Mouse (Mus musculus): ENCODE measurements around the gene Tmem14c. TPM values are rescaled to one million over a fixed set of nuclear protein-coding genes. Genes with fewer than 3 reads are reported as not detected.
"Not testable (repeated sequence)": the region's sequence is repeated elsewhere in the genome, so short reads cannot be mapped to it uniquely, and the experiment has no call there.

Tmem14c gene
- polyA plus RNA-seq, 1 experiment, result 19.0 TPM

DNA sequence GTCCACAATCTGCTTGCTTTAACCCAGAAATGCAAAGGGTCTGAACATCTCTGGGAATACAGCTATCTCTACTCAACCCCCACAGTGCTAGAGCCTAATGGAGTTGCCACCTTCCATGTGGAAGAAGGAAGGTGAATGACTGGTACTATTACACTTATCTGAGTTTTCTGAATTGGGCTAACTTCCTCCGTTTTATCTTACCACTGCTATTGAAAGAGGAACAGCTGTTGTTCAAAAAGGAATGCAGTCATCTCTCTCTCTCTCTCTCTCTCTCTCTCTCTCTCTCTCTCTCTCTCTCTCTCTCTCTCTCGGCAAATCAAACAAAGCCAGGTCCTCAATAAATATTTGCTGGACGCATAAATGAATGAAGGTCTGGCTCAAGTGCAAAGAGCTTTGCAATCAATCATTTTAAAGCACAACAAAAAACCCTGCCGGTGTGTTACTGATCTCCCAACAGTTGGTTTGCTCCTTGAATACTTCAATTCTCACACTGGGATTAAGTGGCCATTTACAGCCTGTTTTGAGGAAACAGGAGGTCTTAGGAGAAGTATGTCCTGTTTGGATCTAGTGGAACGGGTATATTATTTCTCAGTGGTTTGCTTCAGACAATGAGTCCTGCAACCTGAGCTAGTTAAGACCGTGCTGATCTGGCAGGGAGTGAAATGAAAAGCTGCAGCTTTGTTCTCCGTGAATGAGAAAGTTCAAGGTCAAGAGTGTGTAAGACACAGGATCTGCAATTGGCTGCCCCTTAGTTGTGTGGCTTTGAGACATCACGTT, 21.4 kb upstream of the Tmem14c start:
- Histone ChIP-seq H3K27ac (ENCODE audit: control insufficient read depth, insufficient read depth, low read depth, low read length) (no peak overlapping the region), H3K4me1 (ENCODE audit: control insufficient read depth, insufficient read depth, low read length) (no peaks in the 10 kb centered on the region), H3K27me3 (ENCODE audit: control insufficient read depth, insufficient read depth, low read length) (no peaks in the 10 kb centered on the region), H3K4me3 (ENCODE audit: control insufficient read depth, low read depth, low read length) (no peak overlapping the region), H3K36me3 (ENCODE audit: control insufficient read depth, insufficient read depth, low read length) (no peaks in the 10 kb centered on the region)
- TF ChIP-seq CTCF (IDR thresholded peaks at IDR 0.05; ENCODE audit: control insufficient read depth, insufficient read depth, insufficient replicate concordance, low read depth, low read length) (no peak), POLR2A (IDR thresholded peaks at IDR 0.05; ENCODE audit: control insufficient read depth, low read depth, low read length) (no peak)

DNA sequence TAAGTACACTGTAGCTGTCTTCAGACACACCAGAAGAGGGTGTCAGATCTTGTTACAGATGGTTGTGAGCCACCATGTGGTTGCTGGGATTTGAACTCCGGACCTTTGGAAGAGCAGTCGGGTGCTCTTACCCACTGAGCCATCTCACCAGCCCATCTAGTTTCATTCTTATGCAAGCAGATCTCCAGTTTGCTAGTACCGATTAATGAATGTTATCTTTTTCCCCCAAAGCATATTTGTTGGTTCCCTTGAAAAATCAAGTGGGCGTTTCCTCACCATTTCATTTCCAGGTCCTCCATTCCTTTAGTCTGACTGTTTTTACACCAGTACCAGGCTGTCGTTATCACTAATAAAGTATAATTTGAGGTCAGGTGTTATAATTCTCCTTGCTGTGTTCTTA, 17.6 kb upstream of the Tmem14c start:
- not testable (repeated sequence) for H3K4me1 ChIP-seq (ENCODE audit: control insufficient read depth, insufficient read depth, low read length); H3K4me3 ChIP-seq (ENCODE audit: control insufficient read depth, low read depth, low read length); H3K27me3 ChIP-seq (ENCODE audit: control insufficient read depth, insufficient read depth, low read length); H3K27ac ChIP-seq (ENCODE audit: control insufficient read depth, insufficient read depth, low read depth, low read length); H3K36me3 ChIP-seq (ENCODE audit: control insufficient read depth, insufficient read depth, low read length)

DNA sequence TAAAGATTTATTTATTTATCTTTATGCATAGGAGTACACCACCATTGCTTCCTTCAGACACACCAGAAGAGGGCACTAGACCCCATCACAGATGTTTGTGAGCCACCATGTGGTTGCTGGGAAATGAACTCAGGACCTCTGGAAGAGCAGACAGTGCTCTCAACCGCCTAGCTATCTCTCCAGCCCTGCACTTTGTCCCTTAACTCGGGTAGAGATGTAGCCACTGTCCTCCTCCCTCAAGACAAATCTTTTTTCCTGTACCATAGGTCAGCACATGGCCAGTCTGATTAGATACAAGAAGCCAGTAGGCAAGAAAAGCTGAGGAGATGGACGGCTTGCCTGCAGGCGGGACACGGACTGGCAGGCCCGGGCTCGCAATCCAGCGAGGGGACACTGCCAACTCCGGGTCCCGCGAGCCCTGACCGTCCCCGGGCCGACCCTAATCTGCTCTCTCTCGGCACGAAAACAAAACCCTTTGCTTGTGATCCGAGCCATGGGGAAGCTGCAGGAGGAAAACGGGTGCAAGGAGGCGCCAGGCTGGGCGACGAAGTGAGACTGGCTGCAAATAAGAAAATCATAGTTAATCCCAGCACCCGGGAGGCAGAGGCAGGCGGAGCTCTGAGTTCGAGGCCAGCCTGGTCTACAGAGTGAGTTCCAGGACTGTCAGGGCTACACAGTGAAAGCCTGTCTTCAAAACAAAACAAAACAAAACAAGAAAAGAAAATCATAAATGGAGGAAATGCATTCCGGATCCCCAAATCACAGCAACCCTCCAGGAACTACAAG, 15.8 kb upstream of the Tmem14c start:
- H3K27me3 ChIP-seq (ENCODE audit: control insufficient read depth, insufficient read depth, low read length), result no peaks in the 10 kb centered on the region
- H3K4me3 ChIP-seq (ENCODE audit: control insufficient read depth, low read depth, low read length), result peak overlapping the region; percentile 97
- no peaks in the 10 kb centered on the region for H3K36me3 ChIP-seq (ENCODE audit: control insufficient read depth, insufficient read depth, low read length)
- TF ChIP-seq POLR2A (IDR thresholded peaks at IDR 0.05; ENCODE audit: control insufficient read depth, low read depth, low read length), result no peak
- no peak for TF ChIP-seq CTCF (IDR thresholded peaks at IDR 0.05; ENCODE audit: control insufficient read depth, insufficient read depth, insufficient replicate concordance, low read depth, low read length)
- peak overlapping the region; percentile 98 for H3K27ac ChIP-seq (ENCODE audit: control insufficient read depth, insufficient read depth, low read depth, low read length)
- H3K4me1 ChIP-seq (ENCODE audit: control insufficient read depth, insufficient read depth, low read length), result peaks cover 4% of the 10 kb centered on the region; the same call in 1 of the 2 replicates

DNA sequence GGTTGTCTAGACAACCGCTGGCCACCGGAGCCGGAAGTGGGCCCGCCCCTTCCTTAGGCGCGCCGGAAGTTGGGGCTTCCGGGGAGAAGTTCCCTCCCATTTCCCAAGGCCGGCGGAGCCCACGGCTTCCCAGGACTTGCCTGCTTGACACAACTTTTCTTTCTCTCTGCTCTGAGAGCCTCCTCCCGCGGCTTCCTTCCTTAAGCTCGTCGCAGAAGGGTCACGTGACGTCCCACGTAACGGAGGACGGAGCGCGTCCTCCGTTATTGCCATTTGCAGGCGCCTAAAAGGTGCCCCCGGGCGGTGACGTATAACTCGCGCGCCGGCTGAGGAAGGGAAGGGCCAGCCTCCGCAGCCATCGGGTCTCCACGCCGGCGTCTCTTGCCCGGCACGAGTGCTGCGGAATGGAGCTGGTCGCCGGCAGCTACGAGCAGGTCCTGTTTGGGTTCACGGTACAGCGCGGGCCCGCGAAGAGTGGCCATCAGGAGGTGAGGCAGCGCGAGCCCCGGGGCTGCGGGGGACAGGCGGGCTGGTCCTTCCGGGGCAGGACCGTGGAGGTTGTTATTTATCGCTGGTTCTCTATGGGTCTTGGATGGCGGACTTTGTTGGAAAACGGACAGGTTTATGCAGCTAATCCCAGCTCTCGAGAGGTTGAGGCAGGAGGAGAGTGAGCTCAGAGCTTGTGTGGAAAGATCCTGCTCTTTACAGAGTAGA, 15.0 kb upstream of the Tmem14c start, which contains the start of gene Pak1ip1:
Pak1ip1 (plus strand) TSS at position 98 of the 714 bp plus-strand sequence.
- Histone ChIP-seq H3K36me3 (ENCODE audit: control insufficient read depth, insufficient read depth, low read length) (no peaks in the 10 kb centered on the region), H3K4me3 (ENCODE audit: control insufficient read depth, low read depth, low read length) (peak within 1 kb of the TSS; percentile 97), H3K27me3 (ENCODE audit: control insufficient read depth, insufficient read depth, low read length) (no peaks in the 10 kb centered on the region), H3K4me1 (ENCODE audit: control insufficient read depth, insufficient read depth, low read length) (peaks cover 4% of the 10 kb centered on the region; the same call in 1 of the 2 replicates), H3K27ac (ENCODE audit: control insufficient read depth, insufficient read depth, low read depth, low read length) (peak within 1 kb of the TSS; percentile 98)
- no peak for TF ChIP-seq CTCF (IDR thresholded peaks at IDR 0.05; ENCODE audit: control insufficient read depth, insufficient read depth, insufficient replicate concordance, low read depth, low read length)
- TF ChIP-seq POLR2A (IDR thresholded peaks at IDR 0.05; ENCODE audit: control insufficient read depth, low read depth, low read length), result peak; percentile 32; the same call in 1 of the 2 replicates

DNA sequence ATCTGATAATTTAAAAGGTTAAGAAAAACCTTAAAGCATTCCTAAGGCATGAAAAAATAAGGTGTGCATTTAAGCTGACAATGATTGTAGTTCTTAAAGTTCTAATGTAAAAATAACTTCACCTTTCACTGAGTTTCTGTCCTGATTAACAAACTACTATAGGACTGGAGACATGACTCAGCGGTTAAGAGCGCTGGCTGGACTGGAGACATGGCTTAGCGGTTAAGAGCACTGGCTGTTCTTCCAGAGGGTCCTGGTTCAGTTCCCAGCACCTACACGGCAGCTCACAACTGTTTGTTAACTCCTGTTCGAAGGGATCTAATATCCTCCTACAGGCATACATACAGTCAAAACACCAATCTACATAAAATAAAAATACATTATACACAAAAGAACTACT, 14.1 kb upstream of the Tmem14c start:
- H3K27ac ChIP-seq (ENCODE audit: control insufficient read depth, insufficient read depth, low read depth, low read length), result no peak overlapping the region
- TF ChIP-seq POLR2A (IDR thresholded peaks at IDR 0.05; ENCODE audit: control insufficient read depth, low read depth, low read length) (no peak), CTCF (IDR thresholded peaks at IDR 0.05; ENCODE audit: control insufficient read depth, insufficient read depth, insufficient replicate concordance, low read depth, low read length) (no peak)
- peaks cover 4% of the 10 kb centered on the region; the same call in 1 of the 2 replicates for H3K4me1 ChIP-seq (ENCODE audit: control insufficient read depth, insufficient read depth, low read length)
- no peaks in the 10 kb centered on the region for H3K27me3 ChIP-seq (ENCODE audit: control insufficient read depth, insufficient read depth, low read length)
- no peak overlapping the region for H3K4me3 ChIP-seq (ENCODE audit: control insufficient read depth, low read depth, low read length)
- H3K36me3 ChIP-seq (ENCODE audit: control insufficient read depth, insufficient read depth, low read length), result peaks cover 1% of the 10 kb centered on the region; the same call in 1 of the 2 replicates

DNA sequence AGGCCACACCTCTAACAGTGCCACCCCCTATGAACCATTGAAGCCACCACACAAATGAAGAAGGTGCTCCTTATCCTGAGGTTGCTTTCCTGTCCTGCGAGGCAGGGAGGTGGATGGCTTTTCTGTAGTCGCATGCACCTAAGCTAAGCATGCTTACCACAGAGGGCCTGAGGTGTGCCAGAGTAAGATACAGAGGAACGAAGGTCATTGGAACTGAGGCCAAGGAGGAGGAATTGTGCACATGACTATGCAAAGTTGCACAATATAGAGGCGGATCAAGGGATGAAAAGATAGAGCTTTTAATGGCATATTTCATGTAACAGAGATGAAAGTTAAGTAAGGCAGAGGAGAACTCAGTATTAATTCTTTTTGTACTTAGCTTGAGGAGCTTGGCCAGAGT, 9.8 kb upstream of the Tmem14c start:
- Histone ChIP-seq H3K27me3 (ENCODE audit: control insufficient read depth, insufficient read depth, low read length) (no peaks in the 10 kb centered on the region), H3K4me3 (ENCODE audit: control insufficient read depth, low read depth, low read length) (no peak overlapping the region), H3K27ac (ENCODE audit: control insufficient read depth, insufficient read depth, low read depth, low read length) (no peak overlapping the region), H3K4me1 (ENCODE audit: control insufficient read depth, insufficient read depth, low read length) (0 out of 2 replicates have a peak, but pooled peaks cover 2% of the 10 kb centered on the region), H3K36me3 (ENCODE audit: control insufficient read depth, insufficient read depth, low read length) (peaks cover 3% of the 10 kb centered on the region)
- no peak for TF ChIP-seq CTCF (IDR thresholded peaks at IDR 0.05; ENCODE audit: control insufficient read depth, insufficient read depth, insufficient replicate concordance, low read depth, low read length)

DNA sequence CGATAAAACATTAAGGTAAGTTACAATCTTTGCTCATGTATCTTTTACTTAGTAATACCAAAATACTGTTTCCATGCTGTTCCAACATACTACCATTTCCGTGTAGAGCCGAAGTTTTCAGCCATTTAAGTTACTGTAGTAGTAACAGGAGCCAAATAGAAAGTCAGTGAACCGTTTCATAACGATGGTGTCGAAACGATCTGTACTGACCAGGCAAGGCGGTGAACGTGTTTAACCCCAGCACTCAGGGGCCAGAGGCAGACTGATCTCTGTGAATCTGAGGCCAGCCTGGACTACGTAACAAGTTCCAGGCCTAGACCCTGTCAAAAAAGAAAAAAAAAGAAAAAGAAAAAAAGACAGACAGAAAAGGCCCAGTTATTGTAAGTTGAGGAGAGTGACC, 7.8 kb upstream of the Tmem14c start:
- Histone ChIP-seq H3K27me3 (ENCODE audit: control insufficient read depth, insufficient read depth, low read length) (no peaks in the 10 kb centered on the region), H3K27ac (ENCODE audit: control insufficient read depth, insufficient read depth, low read depth, low read length) (no peak overlapping the region), H3K4me1 (ENCODE audit: control insufficient read depth, insufficient read depth, low read length) (no peaks in the 10 kb centered on the region), H3K4me3 (ENCODE audit: control insufficient read depth, low read depth, low read length) (no peak overlapping the region), H3K36me3 (ENCODE audit: control insufficient read depth, insufficient read depth, low read length) (peaks cover 4% of the 10 kb centered on the region)
- no peak for TF ChIP-seq POLR2A (IDR thresholded peaks at IDR 0.05; ENCODE audit: control insufficient read depth, low read depth, low read length)
- TF ChIP-seq CTCF (IDR thresholded peaks at IDR 0.05; ENCODE audit: control insufficient read depth, insufficient read depth, insufficient replicate concordance, low read depth, low read length), result no peak
